Mouse (Mus musculus) stomach, postnatal 0 days (tissue): ENCODE measurements around the gene Foxp1.

Experiments
- CTCF ChIP-seq: IDR thresholded peaks from 2 replicates; pipeline ENCODE4 v1.5.1; 2016; ENCODE audit warnings: antibody characterized with exemption, low read depth, mild to moderate bottlenecking, moderate library complexity
- EP300 ChIP-seq: optimal IDR thresholded peaks from 2 replicates; pipeline ENCODE3; 2016; ENCODE audit warnings: antibody characterized with exemption

GRCm38 (mm10) chr6:98980432-98980831 is 542.1 kb downstream of the Foxp1 start:
- TF ChIP-seq EP300 (no peak), CTCF (no peak)
